Mouse (Mus musculus) forebrain, embryonic 10.5 days (tissue): ENCODE measurements around the gene Ankef1. TPM values are rescaled to one million over a fixed set of nuclear protein-coding genes. Genes with fewer than 3 reads are reported as not detected.

Experiments used
- DNase-seq: peaks from one replicate; pipeline ENCODE4 v3.0.0-alpha.2; 2017; ENCODE audit warnings: low spot score; ENCODE audit errors: extremely low spot score
- H3K27ac ChIP-seq: fragments of 300-500 bp; sonication (generic); 2 replicates; pipeline ENCODE4 v1.5.1; 2016; ENCODE audit warnings: mild to moderate bottlenecking
- H3K27me3 ChIP-seq: fragments of 300-500 bp; sonication (generic); 2 replicates; pipeline ENCODE4 v1.6.1; 2016; ENCODE audit warnings: mild to moderate bottlenecking; ENCODE audit not compliant: poor library complexity, severe bottlenecking
- H3K36me3 ChIP-seq: fragments of 300-500 bp; sonication (generic); replicated peaks from 2 replicates; pipeline ENCODE4 v1.6.1; 2016; ENCODE audit warnings: mild to moderate bottlenecking, moderate library complexity
- H3K4me1 ChIP-seq: fragments of 300-500 bp; sonication (generic); 2 replicates; pipeline ENCODE4 v1.6.1; 2016
- H3K4me3 ChIP-seq: fragments of 300-500 bp; sonication (generic); 2 replicates; pipeline ENCODE4 v1.5.1; 2016; ENCODE audit warnings: mild to moderate bottlenecking, moderate library complexity
- H3K9me3 ChIP-seq: fragments of 300-500 bp; sonication (generic); 2 replicates; pipeline ENCODE4 v1.6.1; 2016; ENCODE audit warnings: mild to moderate bottlenecking, moderate library complexity
- WGBS: fragments of 180-500 bp; shearing (Covaris S2); methylation state at CpG from one replicate; pipeline ENCODE4 v1.1.7; 2016; 5-methylcytosine and 5-hydroxymethylcytosine counted together
- polyA plus RNA-seq: library from polyadenylated mRNA; unstranded; fragments of >200 nt; fragmentation: Nextera tagmentation; extraction: Ambion mirVana; gene quantifications from 2 replicates; pipeline ENCODE4 v1.2.1, GENCODE M21; 2016

Gene Ankef1
- 0.70 and 0.79 TPM in 2 replicates for polyA plus RNA-seq

GRCm38 (mm10) chr2:136501651-136502050, at the start of gene Ankef1:
Gene Ankef1, plus strand, starts transcription at chr2:136501910.
- Histone ChIP-seq H3K9me3 (no peaks in the 10 kb centered on the region), H3K4me3 (no peak within 1 kb of the TSS), H3K36me3 (no peaks in the 10 kb centered on the region), H3K27me3 (no peaks in the 10 kb centered on the region), H3K27ac (no peak within 1 kb of the TSS), H3K4me1 (peaks cover 17% of the 10 kb centered on the region)
- WGBS, result 96% methylated on average over 1 of the region's 1 CpGs
- DNase-seq, result no peak

GRCm38 (mm10) chr2:136456468-136456867, 45.2 kb upstream of the Ankef1 start:
- no peaks in the 10 kb centered on the region for H3K9me3 ChIP-seq
- H3K4me3 ChIP-seq, result no peak overlapping the region
- DNase-seq, result no peak
- no peaks in the 10 kb centered on the region for H3K36me3 ChIP-seq
- no peaks in the 10 kb centered on the region for H3K27me3 ChIP-seq
- no peak overlapping the region for H3K27ac ChIP-seq
- H3K4me1 ChIP-seq, result no peaks in the 10 kb centered on the region
- WGBS, result 79% methylated on average over 2 of the region's 2 CpGs

- Histone ChIP-seq H3K4me3 (no peak overlapping the region), H3K9me3 (no peaks in the 10 kb centered on the region), H3K36me3 (no peaks in the 10 kb centered on the region), H3K4me1 (no peaks in the 10 kb centered on the region), H3K27ac (no peak overlapping the region), H3K27me3 (no peaks in the 10 kb centered on the region)
- no peak for DNase-seq
- whole genome bisulfite sequencing, result 83% methylated on average over 3 of the region's 3 CpGs
Observed at GRCm38 (mm10) chr2:136456875-136457274, 44.8 kb upstream of the Ankef1 start.

GRCm38 (mm10) chr2:136477656-136478055, 24.1 kb upstream of the Ankef1 start:
- Histone ChIP-seq H3K27ac (no peak overlapping the region), H3K27me3 (no peaks in the 10 kb centered on the region), H3K4me1 (no peaks in the 10 kb centered on the region), H3K9me3 (no peaks in the 10 kb centered on the region), H3K4me3 (no peak overlapping the region), H3K36me3 (no peaks in the 10 kb centered on the region)
- no peak for DNase-seq
- WGBS, result 81% methylated on average over 3 of the region's 3 CpGs

DNA sequence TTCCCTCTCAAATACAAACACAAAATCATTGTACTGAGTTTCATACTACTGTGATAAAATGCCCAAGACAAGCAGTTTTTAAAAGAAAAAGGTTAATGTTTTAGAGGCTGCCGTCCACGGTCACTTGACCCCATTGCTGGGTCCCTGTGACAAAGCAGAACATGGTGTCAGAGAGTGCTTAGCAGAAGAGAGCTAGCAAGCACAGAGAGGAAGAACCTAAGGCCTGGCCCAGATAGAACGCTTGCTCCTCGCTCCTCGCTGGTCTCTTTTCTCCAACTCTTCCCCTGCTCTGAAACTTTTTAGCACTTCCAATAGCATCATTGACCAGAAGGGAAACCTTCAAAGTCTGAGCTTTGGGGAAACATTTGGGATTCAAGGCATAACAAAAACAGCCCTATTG, 19.4 kb upstream of the Ankef1 start:
- Histone ChIP-seq H3K4me3 (no peak overlapping the region), H3K27ac (no peak overlapping the region), H3K36me3 (no peaks in the 10 kb centered on the region), H3K4me1 (peaks cover 5% of the 10 kb centered on the region), H3K27me3 (no peaks in the 10 kb centered on the region), H3K9me3 (no peaks in the 10 kb centered on the region)
- 86% methylated on average over 5 of the region's 5 CpGs for WGBS
- no peak for DNase-seq

DNA sequence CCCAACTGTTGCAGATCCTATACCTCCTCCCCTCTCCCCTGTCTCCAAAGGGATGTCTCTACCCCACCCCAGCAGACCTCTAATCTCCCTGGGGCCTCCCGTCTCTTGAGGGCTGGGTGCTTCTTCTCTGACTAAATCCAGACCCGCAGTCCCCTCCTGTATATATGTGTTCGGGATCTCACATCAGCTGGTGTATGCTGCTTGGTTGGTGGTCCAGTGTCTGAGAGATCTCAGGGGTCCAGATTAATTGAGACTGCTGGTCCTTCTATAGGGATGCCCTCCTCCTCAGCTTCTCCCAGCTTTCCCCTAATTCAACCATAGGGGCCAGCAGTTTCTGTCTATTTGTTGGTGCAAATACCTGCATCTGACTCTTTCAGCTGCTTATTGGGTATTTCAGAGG, 18.7 kb upstream of the Ankef1 start:
- Histone ChIP-seq H3K27ac (no peak overlapping the region), H3K36me3 (no peaks in the 10 kb centered on the region), H3K4me1 (peaks cover 5% of the 10 kb centered on the region), H3K27me3 (no peaks in the 10 kb centered on the region), H3K4me3 (no peak overlapping the region), H3K9me3 (no peaks in the 10 kb centered on the region)
- DNase-seq, result no peak
- WGBS, result 87% methylated on average over 3 of the region's 3 CpGs

DNA sequence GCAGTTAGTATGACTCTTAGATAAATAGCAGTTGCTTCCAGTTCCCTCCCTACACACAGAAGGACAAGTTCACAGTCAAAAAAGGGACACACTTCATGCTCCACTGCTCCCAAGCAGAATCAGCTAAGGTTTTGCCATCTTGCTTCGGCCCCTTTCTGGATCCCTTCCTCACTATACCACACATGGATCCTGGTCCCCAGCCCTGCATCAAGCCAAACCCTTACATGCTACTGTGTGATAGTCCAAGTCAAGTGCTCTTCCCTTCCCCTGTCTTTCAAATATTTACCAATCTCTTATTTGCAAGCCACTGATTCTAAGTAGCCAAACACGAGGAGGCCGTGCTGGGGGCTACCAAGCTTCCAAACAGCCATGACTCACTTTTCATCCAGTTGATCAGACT, 16.8 kb upstream of the Ankef1 start:
- Histone ChIP-seq H3K36me3 (no peaks in the 10 kb centered on the region), H3K27ac (no peak overlapping the region), H3K27me3 (no peaks in the 10 kb centered on the region), H3K4me1 (peaks cover 5% of the 10 kb centered on the region), H3K4me3 (no peak overlapping the region), H3K9me3 (no peaks in the 10 kb centered on the region)
- no peak for DNase-seq
- 85% methylated on average over 3 of the region's 3 CpGs for WGBS

GRCm38 (mm10) chr2:136485401-136485800, 16.3 kb upstream of the Ankef1 start:
- WGBS, result 100% methylated on average over 1 of the region's 1 CpGs
- no peaks in the 10 kb centered on the region for H3K9me3 ChIP-seq
- H3K27me3 ChIP-seq, result no peaks in the 10 kb centered on the region
- no peaks in the 10 kb centered on the region for H3K36me3 ChIP-seq
- H3K4me3 ChIP-seq, result no peak overlapping the region
- DNase-seq, result no peak
- no peak overlapping the region for H3K27ac ChIP-seq
- H3K4me1 ChIP-seq, result peaks cover 5% of the 10 kb centered on the region

- Histone ChIP-seq H3K9me3 (no peaks in the 10 kb centered on the region), H3K27me3 (no peaks in the 10 kb centered on the region), H3K27ac (peak overlapping the region; percentile 82), H3K4me1 (peaks cover 5% of the 10 kb centered on the region), H3K4me3 (no peak overlapping the region), H3K36me3 (no peaks in the 10 kb centered on the region)
- 22% methylated on average over 6 of the region's 6 CpGs for WGBS
- peak; percentile 68 for DNase-seq
Observed at GRCm38 (mm10) chr2:136485815-136486619, 15.7 kb upstream of the Ankef1 start.

GRCm38 (mm10) chr2:136486986-136487385, 14.7 kb upstream of the Ankef1 start:
- Histone ChIP-seq H3K27ac (no peak overlapping the region), H3K27me3 (no peaks in the 10 kb centered on the region), H3K4me1 (peaks cover 5% of the 10 kb centered on the region), H3K36me3 (no peaks in the 10 kb centered on the region), H3K4me3 (no peak overlapping the region), H3K9me3 (no peaks in the 10 kb centered on the region)
- no peak for DNase-seq
- 89% methylated on average over 5 of the region's 5 CpGs for WGBS

DNA sequence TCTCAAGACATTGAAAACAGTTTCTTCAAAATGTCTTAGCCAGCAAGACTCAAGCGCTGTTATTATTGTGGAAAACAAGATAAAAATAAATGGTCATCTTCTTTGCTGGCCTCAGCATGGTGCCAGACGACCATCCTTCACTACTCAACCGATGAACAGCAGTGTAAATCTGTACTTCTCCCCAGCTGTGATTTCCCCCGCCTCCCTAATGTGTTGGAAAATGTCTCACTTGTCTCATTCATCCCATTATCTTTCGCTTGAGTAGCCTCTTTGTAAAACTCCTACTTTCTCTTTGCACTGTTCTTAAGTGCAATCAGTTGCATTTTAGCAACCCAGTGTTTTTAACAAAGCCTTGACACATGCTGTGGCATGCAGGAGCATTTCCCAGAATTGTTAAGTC, 9.4 kb downstream of the Ankef1 start:
- Histone ChIP-seq H3K36me3 (no peaks in the 10 kb centered on the region), H3K9me3 (no peaks in the 10 kb centered on the region), H3K27ac (no peak overlapping the region; the same call in 1 of the 2 replicates), H3K27me3 (peaks cover 18% of the 10 kb centered on the region), H3K4me3 (no peak overlapping the region), H3K4me1 (peaks cover 22% of the 10 kb centered on the region)
- peak; percentile 44 for DNase-seq
- whole genome bisulfite sequencing, result 20% methylated on average over 5 of the region's 5 CpGs

- Histone ChIP-seq H3K27me3 (peaks cover 18% of the 10 kb centered on the region), H3K9me3 (no peaks in the 10 kb centered on the region), H3K4me3 (no peak overlapping the region), H3K27ac (peak overlapping the region; percentile 12; the same call in 1 of the 2 replicates), H3K36me3 (no peaks in the 10 kb centered on the region), H3K4me1 (peaks cover 22% of the 10 kb centered on the region)
- 72% methylated on average over 4 of the region's 4 CpGs for WGBS
- DNase-seq, result no peak
Observed at GRCm38 (mm10) chr2:136511756-136512155, 10.0 kb downstream of the Ankef1 start.

DNA sequence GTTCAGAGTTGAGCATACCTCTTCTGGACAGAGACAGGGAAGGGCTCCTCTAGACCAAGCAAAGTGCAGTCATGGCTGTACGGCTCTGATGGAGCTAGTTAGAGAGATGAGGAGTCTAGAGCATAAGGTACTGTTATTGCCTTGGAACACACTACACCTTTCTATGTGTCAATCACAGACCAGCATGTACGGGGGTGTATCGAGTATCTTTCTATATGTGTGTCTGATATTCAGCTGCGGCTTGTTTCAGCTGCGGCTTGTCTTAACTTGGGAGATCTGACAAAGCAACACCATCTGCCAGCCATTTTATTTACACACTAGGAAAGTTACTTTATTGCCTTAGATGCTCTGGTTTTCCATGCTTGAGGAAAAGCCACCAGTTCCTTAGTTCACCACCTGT, 11.1 kb downstream of the Ankef1 start:
- no peaks in the 10 kb centered on the region for H3K9me3 ChIP-seq
- H3K4me3 ChIP-seq, result no peak overlapping the region
- no peak for DNase-seq
- 99% methylated on average over 5 of the region's 5 CpGs for WGBS
- H3K36me3 ChIP-seq, result no peaks in the 10 kb centered on the region
- no peak overlapping the region for H3K27ac ChIP-seq
- H3K4me1 ChIP-seq, result peaks cover 22% of the 10 kb centered on the region
- peaks cover 18% of the 10 kb centered on the region for H3K27me3 ChIP-seq
